Mouse (Mus musculus) limb, embryonic 13.5 days (tissue): ENCODE data around the gene Cacna1e. TPM values are rescaled to one million over a fixed set of nuclear protein-coding genes. Genes with fewer than 3 reads are reported as not detected.

Experiments
- ATAC-seq: fragments of 200-750 bp; cut with Nextera tagmentation; 2 replicates; pipeline ENCODE4 v1.8.0; 2017; ENCODE audit warnings: low read depth, moderate number of reproducible peaks, moderate TSS enrichment; ENCODE audit not compliant: low FRiP score
- H3K27ac ChIP-seq: fragments of 300-500 bp; sonication (generic); 2 replicates; pipeline ENCODE4 v1.5.1; 2015; ENCODE audit warnings: inconsistent platforms, mild to moderate bottlenecking, moderate library complexity
- H3K27me3 ChIP-seq: fragments of 300-500 bp; sonication (generic); 2 replicates; pipeline ENCODE4 v1.6.1; 2015; ENCODE audit warnings: mild to moderate bottlenecking, inconsistent platforms
- H3K36me3 ChIP-seq: fragments of 300-500 bp; sonication (generic); 2 replicates; pipeline ENCODE4 v1.6.1; 2015; ENCODE audit warnings: inconsistent platforms, mild to moderate bottlenecking, moderate library complexity
- H3K4me1 ChIP-seq: fragments of 300-500 bp; sonication (generic); 2 replicates; pipeline ENCODE4 v1.6.1; 2015; ENCODE audit warnings: inconsistent platforms
- H3K4me2 ChIP-seq: fragments of 300-500 bp; sonication (generic); replicated peaks from 2 replicates; pipeline ENCODE4 v1.6.1; 2015; ENCODE audit warnings: inconsistent platforms, mild to moderate bottlenecking, moderate library complexity
- H3K4me3 ChIP-seq: fragments of 300-500 bp; sonication (generic); 2 replicates; pipeline ENCODE4 v1.5.1; 2015; ENCODE audit warnings: moderate library complexity, mild to moderate bottlenecking, inconsistent platforms
- H3K9ac ChIP-seq: fragments of 300-500 bp; sonication (generic); 2 replicates; pipeline ENCODE4 v1.6.1; 2015; ENCODE audit warnings: mild to moderate bottlenecking, inconsistent platforms
- H3K9me3 ChIP-seq: fragments of 300-500 bp; sonication (generic); 2 replicates; pipeline ENCODE4 v1.6.1; 2016; ENCODE audit warnings: inconsistent platforms
- WGBS: fragments of 180-500 bp; shearing (Covaris S2); methylation state at CpG from one replicate; pipeline ENCODE4 v1.1.7; 2015; 5-methylcytosine and 5-hydroxymethylcytosine counted together
- polyA plus RNA-seq: library from polyadenylated mRNA; unstranded; fragments of >200 nt; fragmentation: Nextera tagmentation; extraction: Ambion mirVana; gene quantifications from 2 replicates; pipeline ENCODE4 v1.2.1, GENCODE M21; 2015

Cacna1e gene
- polyA plus RNA-seq, 1 experiment from 2014 or later: 1.0 TPM

DNA sequence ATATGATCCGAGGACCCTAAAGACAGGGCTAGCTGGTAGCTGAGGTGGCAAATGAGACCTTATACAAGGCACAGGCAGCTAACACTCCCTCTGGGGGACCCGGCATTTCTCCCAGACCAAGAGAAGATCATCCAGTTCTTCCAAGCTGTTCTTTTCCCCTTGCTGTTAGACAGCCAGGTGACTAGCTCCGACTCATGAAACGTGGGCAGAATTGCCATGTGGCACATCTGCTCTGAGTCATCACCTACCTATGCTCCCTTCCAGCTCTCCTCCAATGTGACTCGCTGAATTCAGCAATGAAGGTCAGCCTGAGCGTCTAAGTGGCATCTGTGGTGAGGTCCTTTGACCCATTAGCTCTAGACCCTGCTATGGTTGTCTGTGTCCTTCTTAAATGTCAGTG is 355.5 kb downstream of the Cacna1e start:
- H3K36me3 ChIP-seq: no peaks in the 10 kb centered on the region
- no peaks in the 10 kb centered on the region for H3K9me3 ChIP-seq
- no peaks in the 10 kb centered on the region for H3K4me1 ChIP-seq
- WGBS: 88% methylated on average over 6 of the region's 6 CpGs
- ATAC-seq: no peak
- H3K9ac ChIP-seq: no peak overlapping the region
- H3K27ac ChIP-seq: no peak overlapping the region
- H3K4me2 ChIP-seq: no peak overlapping the region
- H3K4me3 ChIP-seq: no peak overlapping the region
- no peaks in the 10 kb centered on the region for H3K27me3 ChIP-seq

DNA sequence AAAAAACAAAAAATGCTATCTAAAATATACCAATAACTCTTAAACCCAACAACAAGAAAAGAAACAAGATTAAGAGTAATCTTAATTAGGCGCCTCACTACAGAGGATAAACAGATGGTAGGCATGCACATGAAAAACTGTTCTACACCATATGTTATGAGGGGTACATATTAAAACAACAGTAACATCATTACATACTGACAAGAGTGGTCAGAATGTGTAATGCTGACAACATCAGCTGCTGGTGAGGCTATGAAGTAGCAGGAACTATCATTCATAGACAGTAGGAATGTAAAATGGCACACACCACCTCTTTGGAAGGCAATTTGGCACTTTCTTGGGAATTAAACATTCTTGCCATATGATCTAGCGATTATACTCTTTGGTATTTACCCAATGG is 363.6 kb downstream of the Cacna1e start:
- no peak overlapping the region for H3K9ac ChIP-seq
- no peaks in the 10 kb centered on the region for H3K4me1 ChIP-seq
- H3K27ac ChIP-seq: no peak overlapping the region
- H3K27me3 ChIP-seq: no peaks in the 10 kb centered on the region
- 91% methylated on average over 2 of the region's 2 CpGs for WGBS
- ATAC-seq: no peak
- no peaks in the 10 kb centered on the region for H3K36me3 ChIP-seq
- no peaks in the 10 kb centered on the region for H3K9me3 ChIP-seq
- no peak overlapping the region for H3K4me3 ChIP-seq
- no peak overlapping the region for H3K4me2 ChIP-seq

DNA sequence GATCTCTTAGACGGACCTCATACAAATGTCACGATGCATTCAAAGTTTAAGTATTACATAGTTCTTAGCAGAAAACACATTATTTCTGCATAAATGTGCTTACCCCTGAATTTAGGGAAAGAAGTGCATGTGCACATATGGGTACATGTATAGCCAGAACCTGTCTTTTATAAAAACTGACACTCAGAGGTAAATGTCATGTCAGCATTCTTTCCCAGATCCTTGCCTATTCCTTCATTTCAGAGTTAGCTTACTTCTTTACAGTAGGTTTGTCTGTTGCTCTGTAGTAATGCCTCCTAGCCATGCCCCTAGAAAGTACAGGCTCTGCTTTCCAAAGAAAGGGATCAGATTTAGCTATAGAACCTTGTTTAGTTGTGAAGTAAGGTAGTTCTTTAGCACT is 369.0 kb downstream of the Cacna1e start:
- no peaks in the 10 kb centered on the region for H3K27me3 ChIP-seq
- no peak for ATAC-seq
- H3K4me2 ChIP-seq: no peak overlapping the region

DNA sequence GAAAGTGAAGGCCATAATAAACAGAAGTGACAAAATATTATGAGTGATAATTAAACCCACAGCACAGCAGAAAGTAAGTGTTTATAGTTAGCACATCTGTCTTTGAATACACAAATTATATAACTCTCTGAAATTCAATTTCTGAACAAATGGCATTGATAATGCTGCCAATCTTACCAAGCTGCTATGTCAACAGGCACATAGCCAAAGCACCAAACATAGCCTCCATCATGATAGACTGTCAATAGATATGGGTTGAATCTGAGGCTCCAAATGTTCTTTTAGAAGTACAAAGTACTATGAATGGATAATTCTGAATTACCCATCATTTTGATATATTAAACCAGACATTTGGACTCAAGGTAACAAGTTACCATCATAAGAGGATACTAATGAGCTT is 372.6 kb downstream of the Cacna1e start:
- H3K4me2 ChIP-seq: no peak overlapping the region
- no peaks in the 10 kb centered on the region for H3K27me3 ChIP-seq
- no peak overlapping the region for H3K4me3 ChIP-seq
- H3K4me1 ChIP-seq: no peaks in the 10 kb centered on the region
- H3K9ac ChIP-seq: no peak overlapping the region
- H3K9me3 ChIP-seq: no peaks in the 10 kb centered on the region
- no peaks in the 10 kb centered on the region for H3K36me3 ChIP-seq
- no peak for ATAC-seq
- H3K27ac ChIP-seq: no peak overlapping the region

More for the DNA sequence above, 369.0 kb downstream of the Cacna1e start:
- H3K9me3 ChIP-seq: no peaks in the 10 kb centered on the region
- 90% methylated on average over 2 of the region's 2 CpGs for WGBS
- no peak overlapping the region for H3K27ac ChIP-seq
- no peaks in the 10 kb centered on the region for H3K36me3 ChIP-seq
- H3K9ac ChIP-seq: no peak overlapping the region
- H3K4me3 ChIP-seq: no peak overlapping the region
- H3K4me1 ChIP-seq: no peaks in the 10 kb centered on the region

DNA sequence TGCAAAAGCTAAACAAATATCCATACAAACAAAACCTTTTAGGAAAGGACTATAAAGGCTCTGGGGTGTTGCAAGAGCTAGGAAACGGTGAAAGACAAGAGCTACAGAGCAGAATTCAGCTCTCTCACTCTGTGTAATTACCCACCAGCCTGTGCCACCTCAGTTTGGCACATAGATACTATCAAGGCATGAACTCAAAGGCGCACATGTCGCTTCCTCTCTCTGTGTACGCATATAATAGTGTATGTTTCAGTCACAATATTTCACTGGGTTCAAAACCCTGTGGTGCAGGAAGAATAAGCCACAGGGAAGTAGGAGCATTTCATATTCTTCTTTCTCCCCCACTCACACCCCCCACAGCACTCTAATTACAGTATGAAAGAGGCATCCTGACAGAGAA is 380.3 kb downstream of the Cacna1e start:
- Histone ChIP-seq H3K27me3 (no peaks in the 10 kb centered on the region), H3K9me3 (no peaks in the 10 kb centered on the region), H3K4me2 (no peak overlapping the region), H3K4me1 (no peaks in the 10 kb centered on the region), H3K27ac (no peak overlapping the region), H3K36me3 (no peaks in the 10 kb centered on the region), H3K4me3 (no peak overlapping the region), H3K9ac (no peak overlapping the region)
- ATAC-seq: no peak
- 68% methylated on average over 4 of the region's 4 CpGs for WGBS

DNA sequence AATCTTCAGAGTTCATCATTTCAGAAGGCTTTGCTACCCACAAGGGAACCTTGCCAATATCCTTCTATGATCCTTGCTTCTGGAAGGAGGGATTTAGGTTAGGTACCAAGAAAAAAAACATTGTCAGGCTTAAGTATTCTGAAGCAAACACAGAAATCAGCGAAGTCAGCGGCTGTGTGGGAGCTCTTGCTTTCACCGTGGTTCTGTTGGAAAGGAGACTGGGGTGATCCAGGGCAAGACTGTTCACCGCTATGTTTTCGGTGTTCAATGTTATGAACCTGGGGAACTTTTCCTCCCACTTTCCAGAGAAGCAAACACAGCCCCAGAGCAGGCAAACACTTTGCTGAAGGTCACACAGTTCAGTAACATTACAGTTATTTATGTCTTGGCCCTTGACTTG is 383.4 kb downstream of the Cacna1e start:
- no peak overlapping the region for H3K4me3 ChIP-seq
- 89% methylated on average over 5 of the region's 5 CpGs for WGBS
- no peaks in the 10 kb centered on the region for H3K27me3 ChIP-seq
- no peak for ATAC-seq
- no peaks in the 10 kb centered on the region for H3K4me1 ChIP-seq
- H3K4me2 ChIP-seq: no peak overlapping the region
- H3K36me3 ChIP-seq: no peaks in the 10 kb centered on the region
- no peak overlapping the region for H3K9ac ChIP-seq
- no peak overlapping the region for H3K27ac ChIP-seq
- H3K9me3 ChIP-seq: no peaks in the 10 kb centered on the region

DNA sequence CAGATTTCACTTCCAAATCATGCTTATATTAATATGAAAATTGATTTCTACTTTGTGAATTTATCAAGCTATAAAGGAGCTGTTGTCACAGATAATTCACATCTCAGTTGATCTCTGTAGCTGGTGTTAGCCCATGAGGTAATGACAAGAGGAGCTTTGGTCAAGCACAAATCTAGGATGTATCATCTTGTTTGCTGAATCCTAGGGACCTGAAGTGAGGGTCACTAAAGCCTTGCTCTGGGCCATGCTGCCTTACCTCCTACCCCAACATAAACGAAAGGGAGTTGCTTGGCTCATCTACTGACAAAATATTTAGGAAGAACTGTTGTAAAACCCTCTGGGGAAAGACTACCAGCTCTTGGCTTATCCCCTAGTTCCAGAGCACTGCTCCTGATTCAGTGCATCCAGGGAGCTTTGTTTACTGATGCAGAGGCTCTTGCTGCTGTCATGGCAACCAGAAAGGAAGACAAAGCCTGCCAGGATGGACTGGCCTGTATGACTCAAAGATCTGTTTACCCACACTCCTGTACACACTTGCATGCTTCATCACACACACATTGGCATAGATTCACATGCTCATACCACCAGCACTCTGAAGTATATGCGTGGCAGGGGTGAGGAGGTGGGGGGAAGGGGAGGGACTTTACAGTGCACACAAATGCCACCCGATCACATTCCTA is 384.0 kb downstream of the Cacna1e start:
- Histone ChIP-seq H3K27ac (no peak overlapping the region), H3K9me3 (no peaks in the 10 kb centered on the region), H3K4me2 (no peak overlapping the region), H3K4me3 (no peak overlapping the region), H3K27me3 (no peaks in the 10 kb centered on the region), H3K4me1 (no peaks in the 10 kb centered on the region), H3K36me3 (no peaks in the 10 kb centered on the region), H3K9ac (no peak overlapping the region)
- ATAC-seq: no peak
- 64% methylated on average over 3 of the region's 3 CpGs for WGBS

DNA sequence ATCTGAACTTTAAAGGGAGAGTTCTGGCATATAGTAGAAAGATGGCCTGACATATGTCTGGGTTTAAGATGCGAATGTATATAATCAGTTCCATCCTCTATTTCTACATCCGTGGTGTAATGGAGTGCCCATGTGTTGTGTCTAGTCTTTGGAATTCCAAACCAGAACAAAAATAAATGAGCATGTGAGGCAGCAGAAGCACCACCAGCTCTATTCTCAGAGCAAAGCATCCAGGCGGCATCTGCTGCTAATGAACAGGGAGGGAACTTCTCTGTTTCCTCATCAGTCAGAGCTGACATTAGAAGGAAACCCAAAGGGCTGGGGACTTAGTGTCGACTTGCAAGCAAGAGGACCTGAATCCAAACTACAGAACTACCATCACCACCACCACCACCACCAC is 385.5 kb downstream of the Cacna1e start:
- 67% methylated on average over 4 of the region's 4 CpGs for WGBS
- no peaks in the 10 kb centered on the region for H3K36me3 ChIP-seq

DNA sequence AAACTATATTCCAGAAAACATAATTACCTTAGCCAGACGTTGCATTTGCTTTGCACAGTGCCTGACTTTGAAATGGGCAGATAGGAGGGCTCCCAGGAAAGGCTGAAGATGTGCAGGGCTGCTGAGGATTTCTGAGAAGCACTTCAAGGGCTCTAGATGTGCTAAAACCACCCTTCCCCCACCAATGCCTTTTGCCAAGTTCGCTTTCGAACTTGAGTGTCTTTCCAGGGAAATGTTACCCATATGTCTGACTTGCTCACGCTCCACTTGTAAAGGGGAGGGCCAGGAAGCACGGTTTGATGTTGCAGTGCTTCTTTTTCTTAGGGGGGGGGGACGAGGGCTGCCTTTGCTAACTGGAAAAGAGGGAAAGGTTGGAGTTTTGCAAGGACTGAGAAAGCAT is 393.2 kb downstream of the Cacna1e start:
- Histone ChIP-seq H3K36me3 (no peaks in the 10 kb centered on the region), H3K27ac (no peak overlapping the region), H3K9me3 (no peaks in the 10 kb centered on the region), H3K4me2 (no peak overlapping the region), H3K9ac (no peak overlapping the region), H3K27me3 (no peaks in the 10 kb centered on the region), H3K4me3 (no peak overlapping the region), H3K4me1 (no peaks in the 10 kb centered on the region)
- no peak for ATAC-seq
- 42% methylated on average over 6 of the region's 6 CpGs for WGBS

More for the DNA sequence above, 385.5 kb downstream of the Cacna1e start:
- H3K4me3 ChIP-seq: no peak overlapping the region
- no peaks in the 10 kb centered on the region for H3K27me3 ChIP-seq
- no peaks in the 10 kb centered on the region for H3K4me1 ChIP-seq
- no peak for ATAC-seq
- H3K4me2 ChIP-seq: no peak overlapping the region
- H3K9me3 ChIP-seq: no peaks in the 10 kb centered on the region
- no peak overlapping the region for H3K27ac ChIP-seq
- H3K9ac ChIP-seq: no peak overlapping the region

DNA sequence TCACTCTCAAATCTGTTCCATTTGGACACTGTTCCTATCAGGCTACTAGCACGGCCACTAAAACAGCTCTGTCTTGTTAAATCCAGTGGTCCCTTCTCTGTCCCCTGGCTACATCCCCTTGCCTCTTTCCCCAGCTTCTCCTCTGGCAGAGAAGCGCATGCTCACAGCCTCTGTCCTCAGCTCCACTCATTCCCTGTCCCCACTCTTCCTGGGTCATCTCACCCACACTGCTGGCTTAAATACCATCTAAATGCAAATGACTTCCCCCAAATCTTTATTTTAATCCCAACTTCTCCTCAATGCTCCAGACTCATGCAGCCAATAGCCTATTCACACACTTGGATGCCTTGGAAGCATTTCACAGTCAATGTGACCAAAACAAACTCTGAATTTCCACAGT is 407.6 kb downstream of the Cacna1e start:
- no peaks in the 10 kb centered on the region for H3K36me3 ChIP-seq
- no peak overlapping the region for H3K9ac ChIP-seq
- WGBS: 86% methylated on average over 2 of the region's 2 CpGs
- no peaks in the 10 kb centered on the region for H3K4me1 ChIP-seq
- no peaks in the 10 kb centered on the region for H3K9me3 ChIP-seq
- H3K4me3 ChIP-seq: no peak overlapping the region
- H3K27me3 ChIP-seq: no peaks in the 10 kb centered on the region
- no peak overlapping the region for H3K27ac ChIP-seq
- ATAC-seq: no peak
- no peak overlapping the region for H3K4me2 ChIP-seq

DNA sequence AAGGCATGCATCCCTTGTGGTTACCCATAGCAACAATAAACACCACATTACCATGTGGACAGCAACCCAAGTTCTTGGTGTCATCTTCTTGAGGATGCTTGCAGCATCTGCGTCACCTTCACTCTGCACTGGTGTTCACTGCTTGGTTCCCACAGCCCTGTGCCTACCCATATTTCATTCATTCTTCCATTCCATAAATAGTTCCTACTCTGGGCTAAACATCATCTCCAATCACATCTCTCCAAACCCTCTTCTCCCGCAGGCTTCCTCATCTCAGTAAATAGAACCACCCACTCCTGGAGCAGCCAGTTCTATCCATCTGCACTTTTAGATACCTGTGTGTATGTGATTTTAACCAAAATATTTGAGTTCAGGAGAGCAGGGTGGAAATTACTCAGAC is 408.6 kb downstream of the Cacna1e start:
- no peak overlapping the region for H3K4me3 ChIP-seq
- H3K9me3 ChIP-seq: no peaks in the 10 kb centered on the region
- H3K27me3 ChIP-seq: no peaks in the 10 kb centered on the region
- H3K27ac ChIP-seq: no peak overlapping the region
- ATAC-seq: no peak
- no peak overlapping the region for H3K4me2 ChIP-seq
- no peaks in the 10 kb centered on the region for H3K4me1 ChIP-seq
- no peak overlapping the region for H3K9ac ChIP-seq
- WGBS: 86% methylated on average over 2 of the region's 2 CpGs
- no peaks in the 10 kb centered on the region for H3K36me3 ChIP-seq

DNA sequence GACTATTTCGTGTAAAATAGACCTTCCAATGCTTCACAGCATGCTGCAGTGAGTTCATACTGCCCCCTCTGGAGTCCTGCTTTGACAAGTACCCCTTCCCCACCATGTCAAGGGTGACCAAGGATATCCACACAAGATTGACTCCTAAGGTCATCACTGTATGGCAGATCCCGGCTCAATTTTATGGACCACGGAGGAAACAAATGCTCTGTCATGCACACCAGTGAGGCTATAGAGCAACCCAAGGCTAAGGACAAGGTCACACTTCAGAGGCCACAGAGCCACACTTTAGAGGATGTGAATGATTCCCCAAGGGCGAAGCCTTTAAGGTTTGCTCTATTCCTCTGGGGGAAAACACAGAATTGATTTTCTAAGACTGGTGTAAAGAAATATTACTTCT is 410.1 kb downstream of the Cacna1e start:
- H3K36me3 ChIP-seq: no peaks in the 10 kb centered on the region
- WGBS: 79% methylated on average over 4 of the region's 4 CpGs
- no peak overlapping the region for H3K4me2 ChIP-seq
- ATAC-seq: no peak
- H3K9ac ChIP-seq: no peak overlapping the region
- H3K4me1 ChIP-seq: no peaks in the 10 kb centered on the region
- no peaks in the 10 kb centered on the region for H3K27me3 ChIP-seq
- H3K27ac ChIP-seq: no peak overlapping the region
- H3K4me3 ChIP-seq: no peak overlapping the region
- no peaks in the 10 kb centered on the region for H3K9me3 ChIP-seq

DNA sequence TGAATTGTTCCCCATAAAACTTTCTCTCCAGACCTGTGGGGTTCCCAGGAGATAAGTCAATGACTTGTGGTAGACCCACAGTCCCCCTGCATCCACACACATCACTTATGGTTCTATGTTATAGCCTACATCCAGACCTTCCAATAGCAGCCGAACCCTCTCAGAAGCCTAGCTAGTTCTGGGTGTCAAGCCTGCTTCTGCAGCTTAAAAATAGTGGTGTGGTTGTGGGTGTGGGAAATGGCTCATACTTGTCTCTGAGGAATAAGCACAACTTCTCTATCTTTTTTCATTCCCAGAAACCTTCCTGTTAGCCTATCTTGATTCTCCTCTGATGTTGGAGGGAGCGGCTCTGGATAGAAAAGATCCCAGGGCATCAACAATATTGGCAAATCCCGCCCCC is 417.0 kb downstream of the Cacna1e start:
- no peaks in the 10 kb centered on the region for H3K4me1 ChIP-seq
- no peaks in the 10 kb centered on the region for H3K36me3 ChIP-seq
- H3K27ac ChIP-seq: no peak overlapping the region
- no peak for ATAC-seq
- H3K9ac ChIP-seq: no peak overlapping the region
- 85% methylated on average over 3 of the region's 3 CpGs for WGBS
- H3K4me3 ChIP-seq: no peak overlapping the region
- H3K27me3 ChIP-seq: no peaks in the 10 kb centered on the region
- H3K4me2 ChIP-seq: no peak overlapping the region
- H3K9me3 ChIP-seq: no peaks in the 10 kb centered on the region
